Mouse (Mus musculus) liver, embryonic 14.5 days (tissue): Measurements from ENCODE around the gene Rpp21.

ENCODE experiments used
- CTCF ChIP-seq: IDR thresholded peaks from 2 replicates; pipeline ENCODE4 v1.5.1; 2016; ENCODE audit warnings: antibody characterized with exemption, low read depth, control low read depth
- EP300 ChIP-seq: IDR thresholded peaks from 2 replicates; pipeline ENCODE4 v1.6.1; 2016; ENCODE audit warnings: antibody characterized with exemption, low read depth

DNA sequence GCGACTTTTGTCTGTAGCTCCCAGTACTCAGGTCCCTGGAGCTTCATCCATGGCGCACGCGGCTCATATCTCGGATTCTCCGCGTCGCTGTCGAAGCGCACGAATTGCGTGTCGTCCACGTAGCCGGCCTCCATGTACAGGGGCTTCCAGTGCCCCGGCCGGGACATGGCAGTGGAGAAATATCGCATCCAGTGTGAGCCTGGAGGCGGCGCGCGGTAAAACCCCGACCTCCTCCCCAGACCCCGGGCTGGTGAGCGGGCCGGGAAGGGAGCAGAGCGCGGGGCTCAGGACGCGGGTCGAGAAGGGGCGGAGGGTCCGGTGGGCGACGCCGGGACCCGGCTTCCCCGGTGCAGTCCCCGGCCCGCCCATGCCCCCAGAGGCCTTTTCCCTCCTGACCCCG, 52.0 kb downstream of the Rpp21 start:
- TF ChIP-seq CTCF (no peak), EP300 (no peak)
